Comparison of ENCODE assay signal across 19 mouse cellular contexts in genomic region chr10:43276116-43276659, GRCm38 (mm10). TPM values are rescaled to one million over a fixed set of nuclear protein-coding genes. Genes with fewer than 3 reads are reported as not detected.
DNase-seq lines count a peak whose midpoint lies in the region; ATAC-seq lines count a peak whose summit lies in the region.
"Had no signal": no experiment of that assay in that cellular context is flagged by ENCODE, and none has a peak within 500 bp of the region (broad histone marks: within the 10 kb centered on the region; RNA-seq: fewer than 3 reads in every experiment).

No protein-coding gene starts in this region.

- H3K9me3 ChIP-seq in forebrain, embryonic 12.5 days: no peaks in the 10 kb centered on the region
- no peaks in the 10 kb centered on the region for H3K9me3 ChIP-seq in forebrain, embryonic 11.5 days (ENCODE audit: control insufficient read depth, low read length)
- H3K9me3 ChIP-seq in midbrain, embryonic 13.5 days: no peaks in the 10 kb centered on the region
- H3K9me3 ChIP-seq in midbrain, embryonic 10.5 days (replicated peaks): no peaks in the 10 kb centered on the region
- H3K9me3 ChIP-seq in forebrain, embryonic 14.5 days (replicated peaks; ENCODE audit: control insufficient read depth, low read length): no peaks in the 10 kb centered on the region
- no peaks in the 10 kb centered on the region for H3K9me3 ChIP-seq in neural tube, embryonic 14.5 days (ENCODE audit: control insufficient read depth, low read length)
- H3K9me3 ChIP-seq: G1E; hindbrain, embryonic 10.5 days had no signal

- H3K36me3 ChIP-seq in forebrain, embryonic 12.5 days (replicated peaks): no peaks in the 10 kb centered on the region
- no peaks in the 10 kb centered on the region for H3K36me3 ChIP-seq in forebrain, embryonic 11.5 days (ENCODE audit: control insufficient read depth, insufficient read depth, low read length)
- no peaks in the 10 kb centered on the region for H3K36me3 ChIP-seq in midbrain, embryonic 13.5 days
- no peaks in the 10 kb centered on the region for H3K36me3 ChIP-seq in midbrain, embryonic 10.5 days
- H3K36me3 ChIP-seq in forebrain, embryonic 14.5 days (ENCODE audit: control insufficient read depth, insufficient read depth, low read length): no peaks in the 10 kb centered on the region
- no peaks in the 10 kb centered on the region for H3K36me3 ChIP-seq in neural tube, embryonic 14.5 days (ENCODE audit: control insufficient read depth, insufficient read depth, low read length)
- H3K36me3 ChIP-seq: hindbrain, embryonic 10.5 days had no signal

- peak overlapping the region; percentile 26; the same call in 1 of the 2 replicates for H3K27ac ChIP-seq in forebrain, embryonic 12.5 days
- H3K27ac ChIP-seq in forebrain, embryonic 11.5 days (ENCODE audit: low read depth, low read length): no peak overlapping the region
- 0 out of 2 replicates have a peak overlapping the region, but pooled peaks have one; percentile 68 for H3K27ac ChIP-seq in midbrain, embryonic 13.5 days
- no peak overlapping the region for H3K27ac ChIP-seq in midbrain, embryonic 10.5 days (replicated peaks)
- no peak overlapping the region for H3K27ac ChIP-seq in forebrain, embryonic 14.5 days (ENCODE audit: low read depth, low read length)
- H3K27ac ChIP-seq in neural tube, embryonic 14.5 days (ENCODE audit: low read depth, low read length): no peak overlapping the region
- H3K27ac ChIP-seq: hindbrain, embryonic 10.5 days; stomach, postnatal 0 days had no signal

- WGBS in forebrain, embryonic 12.5 days: 33% methylated on average over 1 of the region's 1 CpGs
- 53% methylated on average over 1 of the region's 1 CpGs for WGBS in forebrain, embryonic 11.5 days
- 19% methylated on average over 1 of the region's 1 CpGs for WGBS in midbrain, embryonic 13.5 days
- 83% methylated on average over 1 of the region's 1 CpGs for WGBS in midbrain, embryonic 10.5 days
- WGBS in forebrain, embryonic 14.5 days: 5% methylated on average over 1 of the region's 1 CpGs
- 13% methylated on average over 1 of the region's 1 CpGs for WGBS in neural tube, embryonic 14.5 days

- H3K4me1 ChIP-seq in forebrain, embryonic 12.5 days: peaks cover 28% of the 10 kb centered on the region
- no peaks in the 10 kb centered on the region for H3K4me1 ChIP-seq in forebrain, embryonic 11.5 days (replicated peaks; ENCODE audit: control insufficient read depth, insufficient read depth, low read length)
- peaks cover 28% of the 10 kb centered on the region for H3K4me1 ChIP-seq in midbrain, embryonic 13.5 days (replicated peaks)
- peaks cover 13% of the 10 kb centered on the region; the same call in 1 of the 2 replicates for H3K4me1 ChIP-seq in midbrain, embryonic 10.5 days
- peaks cover 11% of the 10 kb centered on the region; the same call in 1 of the 2 replicates for H3K4me1 ChIP-seq in forebrain, embryonic 14.5 days (ENCODE audit: control insufficient read depth, insufficient read depth, low read length)
- 0 out of 2 replicates have a peak, but pooled peaks cover 3% of the 10 kb centered on the region for H3K4me1 ChIP-seq in neural tube, embryonic 14.5 days (ENCODE audit: control insufficient read depth, insufficient read depth, low read length)

- H3K4me2 ChIP-seq in forebrain, embryonic 12.5 days: no peak overlapping the region
- no peak overlapping the region for H3K4me2 ChIP-seq in forebrain, embryonic 11.5 days (ENCODE audit: low read depth, low read length, severe bottlenecking)
- no peak overlapping the region for H3K4me2 ChIP-seq in midbrain, embryonic 13.5 days (replicated peaks)
- no peak overlapping the region for H3K4me2 ChIP-seq in forebrain, embryonic 14.5 days (ENCODE audit: low read length)
- no peak overlapping the region for H3K4me2 ChIP-seq in neural tube, embryonic 14.5 days (ENCODE audit: low read depth, low read length)

- no peaks in the 10 kb centered on the region for H3K27me3 ChIP-seq in forebrain, embryonic 12.5 days
- no peaks in the 10 kb centered on the region for H3K27me3 ChIP-seq in forebrain, embryonic 11.5 days (ENCODE audit: control insufficient read depth, insufficient read depth, low read length)
- no peaks in the 10 kb centered on the region for H3K27me3 ChIP-seq in midbrain, embryonic 13.5 days
- H3K27me3 ChIP-seq in midbrain, embryonic 10.5 days (ENCODE audit: low read depth, poor library complexity, severe bottlenecking): no peaks in the 10 kb centered on the region
- H3K27me3 ChIP-seq in forebrain, embryonic 14.5 days (replicated peaks; ENCODE audit: control insufficient read depth, insufficient read depth, low read length): no peaks in the 10 kb centered on the region
- no peaks in the 10 kb centered on the region for H3K27me3 ChIP-seq in neural tube, embryonic 14.5 days (ENCODE audit: control insufficient read depth, insufficient read depth, low read length)

- no peak overlapping the region for H3K9ac ChIP-seq in forebrain, embryonic 12.5 days
- no peak overlapping the region for H3K9ac ChIP-seq in forebrain, embryonic 11.5 days (ENCODE audit: low read length)
- H3K9ac ChIP-seq in midbrain, embryonic 13.5 days (replicated peaks): no peak overlapping the region
- H3K9ac ChIP-seq in forebrain, embryonic 14.5 days (ENCODE audit: low read length): no peak overlapping the region
- no peak overlapping the region for H3K9ac ChIP-seq in neural tube, embryonic 14.5 days (replicated peaks; ENCODE audit: low read depth, low read length)

- DNase-seq in forebrain, embryonic 11.5 days (ENCODE audit: low spot score): no peak
- DNase-seq in midbrain, embryonic 10.5 days (ENCODE audit: low spot score): no peak
- peak; percentile 65 for DNase-seq in forebrain, embryonic 14.5 days (ENCODE audit: low spot score)
- DNase-seq in cerebellum, adult 8-10 months: no peak
- DNase-seq: cerebellum, adult 9-10 months; gastrocnemius, postnatal 36 days; kidney, adult 2 months; kidney, postnatal 14 days; left cerebral cortex, postnatal 4 days; liver; right cerebral cortex, postnatal 4 days had no signal

- ATAC-seq in forebrain, embryonic 12.5 days (ENCODE audit: low FRiP score): no peak
- no peak for ATAC-seq in forebrain, embryonic 11.5 days (replicated peaks; ENCODE audit: low FRiP score)
- ATAC-seq in midbrain, embryonic 13.5 days: peak; percentile 58; the same call in 1 of the 2 replicates
- ATAC-seq in forebrain, embryonic 14.5 days: peak; percentile 65
- peak; percentile 78; the same call in 1 of the 2 replicates for ATAC-seq in neural tube, embryonic 14.5 days (ENCODE audit: low read depth)
- no peak for ATAC-seq in activated CD4-positive, CD25-positive, alpha-beta regulatory T cell, adult 4 months
- ATAC-seq: lung, postnatal 0 days had no signal

- no peak overlapping the region for H3K4me3 ChIP-seq in forebrain, embryonic 12.5 days (replicated peaks)
- H3K4me3 ChIP-seq in forebrain, embryonic 11.5 days (ENCODE audit: low read depth, low read length): no peak overlapping the region
- no peak overlapping the region for H3K4me3 ChIP-seq in midbrain, embryonic 13.5 days (replicated peaks)
- H3K4me3 ChIP-seq in midbrain, embryonic 10.5 days: no peak overlapping the region
- H3K4me3 ChIP-seq in forebrain, embryonic 14.5 days (ENCODE audit: low read depth, low read length): no peak overlapping the region
- H3K4me3 ChIP-seq in neural tube, embryonic 14.5 days (ENCODE audit: low read depth, low read length): no peak overlapping the region
- H3K4me3 ChIP-seq: hindbrain, embryonic 10.5 days had no signal

RNA-seq across cellular contexts. Expression of gene Pdss2, which starts 54.9 kb away (rescaled TPM):
- 17.0 and 17.8 TPM in 2 replicates for polyA plus RNA-seq in forebrain, embryonic 12.5 days (2016; fragmentation: Nextera tagmentation; extraction: Ambion mirVana)
- 15.1 and 16.0 TPM in 2 replicates for polyA plus RNA-seq in forebrain, embryonic 11.5 days (2014; fragmentation: Nextera tagmentation; extraction: Ambion mirVana)
- polyA plus RNA-seq in midbrain, embryonic 13.5 days (2015; fragmentation: Nextera tagmentation; extraction: Ambion mirVana): 17.8 TPM in 2 replicates
- polyA plus RNA-seq in midbrain, embryonic 10.5 days (2016; fragmentation: Nextera tagmentation; extraction: Ambion mirVana): 15.2 and 16.0 TPM in 2 replicates
- 13.3 and 13.9 TPM in 2 replicates for polyA plus RNA-seq in forebrain, embryonic 14.5 days (2014; fragmentation: Nextera tagmentation; extraction: Ambion mirVana)
- 14.4 and 17.3 TPM in 2 replicates for polyA plus RNA-seq in neural tube, embryonic 14.5 days (2014; fragmentation: Nextera tagmentation; extraction: Ambion mirVana)
- 1 to 10 TPM; 6.1 to 8.2 TPM for polyA plus RNA-seq in activated CD4-positive, CD25-positive, alpha-beta regulatory T cell, adult 4 months (2017; shearing (Covaris generic))

Comparison
In these comparisons a context has a peak if more than half of its experiments do, and no peak if none do; other contexts are left out.
1. ATAC-seq: peak in midbrain, embryonic 13.5 days (single experiment), forebrain, embryonic 14.5 days (single experiment) and neural tube, embryonic 14.5 days (single experiment); none in forebrain, embryonic 12.5 days (single experiment), forebrain, embryonic 11.5 days (single experiment) and activated CD4-positive, CD25-positive, alpha-beta regulatory T cell, adult 4 months (single experiment).
2. H3K27ac ChIP-seq: peak in forebrain, embryonic 12.5 days (single experiment) and midbrain, embryonic 13.5 days (single experiment); none in forebrain, embryonic 11.5 days (single experiment), midbrain, embryonic 10.5 days (single experiment), forebrain, embryonic 14.5 days (single experiment) and neural tube, embryonic 14.5 days (single experiment).